In genomic region chr10:46012599-46012998, GRCm38 (mm10) we compare ENCODE assay signal across 5 mouse cellular contexts.
"Had no signal": no experiment of that assay in that cellular context is flagged by ENCODE, and none has a peak within 500 bp of the region (broad histone marks: within the 10 kb centered on the region; RNA-seq: fewer than 3 reads in every experiment).

No protein-coding gene starts in this region.

- DNase-seq: liver, embryonic 13.5 days had no signal

- H3K27me3 ChIP-seq: liver, embryonic 13.5 days had no signal

- H3K4me3 ChIP-seq: liver, embryonic 13.5 days had no signal

- H3K4me2 ChIP-seq: liver, embryonic 13.5 days; lung, embryonic 14.5 days had no signal

- H3K36me3 ChIP-seq: liver, embryonic 13.5 days had no signal

- H3K27ac ChIP-seq: left cerebral cortex, adult 2 months; liver, embryonic 13.5 days; macrophage; stomach, postnatal 0 days had no signal

- H3K9ac ChIP-seq: liver, embryonic 13.5 days; lung, embryonic 14.5 days had no signal

- H3K9me3 ChIP-seq: liver, embryonic 13.5 days had no signal

- H3K4me1 ChIP-seq: liver, embryonic 13.5 days had no signal
